Mouse (Mus musculus): ENCODE measurements at regions not wholly inside any gene's neighbourhood (a gene's known extent, or its start where the extent isn't known, plus 50 kb on each side); places are given as distances from the start of the nearest gene placed in this dataset.

GRCm38 (mm10) chr10:118632187-118632586, 191.3 kb downstream of the Ifng start:
- no peak for TF ChIP-seq MAZ (IDR thresholded peaks at IDR 0.05; ENCODE audit: low read depth, low read length)
- H3K4me3 ChIP-seq (replicated peaks in 1 of 3; ENCODE audit: low read depth in 2 of 3, low read length in 2 of 3, poor library complexity in 1 of 3) = no peak overlapping the region
- no peak overlapping the region for H3K9ac ChIP-seq (ENCODE audit: insufficient read depth, low read depth)
- DNase-seq (ENCODE audit: extremely low read depth) = no peak
- H3K27ac ChIP-seq (ENCODE audit: insufficient read depth, low read depth) = no peak overlapping the region
- no peaks in the 10 kb centered on the region for H3K27me3 ChIP-seq (replicated peaks)
- dilution Hi-C loops (cut with MboI; ENCODE audit: extremely low pct_ligation_motif_present, extremely low pct_unique_long_range_greater_than_20kb, low sequenced_read_pairs) (no loop called here), in situ Hi-C loops (cut with MboI; ENCODE audit: low pct_ligation_motif_present, low pct_unique_long_range_greater_than_20kb, low sequenced_read_pairs) (no loop called here)
- H3K36me3 ChIP-seq (replicated peaks in 1 of 2; ENCODE audit: control insufficient read depth in 1 of 2, insufficient read depth in 1 of 2, low read length in 1 of 2) = no peaks in the 10 kb centered on the region
- no peak overlapping the region for H3K4me2 ChIP-seq (ENCODE audit: insufficient read depth, low read depth, poor library complexity, severe bottlenecking)
- H3K79me2 ChIP-seq (replicated peaks; ENCODE audit: control insufficient read depth, extremely low read depth, insufficient read depth, poor library complexity, severe bottlenecking) = no peaks in the 10 kb centered on the region
- peaks cover 3% of the 10 kb centered on the region for H3K9me3 ChIP-seq (replicated peaks; ENCODE audit: low read length)
- H3K4me1 ChIP-seq (ENCODE audit: control insufficient read depth in 1 of 2, insufficient read depth in 2 of 2) = peaks cover 0 to 3% of the 10 kb centered on the region in 2 experiments; a peak in 1 of 4 replicates

GRCm38 (mm10) chr10:118633429-118633828, 192.6 kb downstream of the Ifng start:
- no peak for TF ChIP-seq JUND (conservative IDR thresholded peaks at IDR 0.05; ENCODE audit: low read depth, low read length)
- TF ChIP-seq ZNF384 (IDR thresholded peaks at IDR 0.05; ENCODE audit: low read depth, low read length) = no peak
- no peak for TF ChIP-seq JUN (IDR thresholded peaks at IDR 0.05; ENCODE audit: insufficient read depth, low read depth, low read length)
- TF ChIP-seq RAD21 (IDR thresholded peaks at IDR 0.05; ENCODE audit: low read depth, low read length) = no peak
- no peak for TF ChIP-seq CHD1 (IDR thresholded peaks at IDR 0.05; ENCODE audit: low read depth, low read length)
- Histone ChIP-seq H3K79me2 (replicated peaks; ENCODE audit: control insufficient read depth, extremely low read depth, insufficient read depth, poor library complexity, severe bottlenecking) (no peaks in the 10 kb centered on the region), H3K9me3 (replicated peaks; ENCODE audit: low read length) (peaks cover 3% of the 10 kb centered on the region), H3K9ac (ENCODE audit: insufficient read depth, low read depth) (no peak overlapping the region), H3K27ac (ENCODE audit: insufficient read depth, low read depth) (no peak overlapping the region), H3K4me3 (replicated peaks in 1 of 3; ENCODE audit: low read depth in 2 of 3, low read length in 2 of 3, poor library complexity in 1 of 3) (no peak overlapping the region), H3K27me3 (replicated peaks) (no peaks in the 10 kb centered on the region), H3K4me2 (ENCODE audit: insufficient read depth, low read depth, poor library complexity, severe bottlenecking) (no peak overlapping the region), H3K4me1 (ENCODE audit: control insufficient read depth in 1 of 2, insufficient read depth in 2 of 2) (no peaks in the 10 kb centered on the region), H3K36me3 (replicated peaks in 1 of 2; ENCODE audit: control insufficient read depth in 1 of 2, insufficient read depth in 1 of 2, low read length in 1 of 2) (no peaks in the 10 kb centered on the region)
- DNase-seq (ENCODE audit: extremely low read depth) = no peak
- in situ Hi-C loops (cut with MboI; ENCODE audit: low pct_ligation_motif_present, low pct_unique_long_range_greater_than_20kb, low sequenced_read_pairs) (no loop called here), dilution Hi-C loops (cut with MboI; ENCODE audit: extremely low pct_ligation_motif_present, extremely low pct_unique_long_range_greater_than_20kb, low sequenced_read_pairs) (no loop called here)

GRCm38 (mm10) chr10:118639097-118639496, 198.3 kb downstream of the Ifng start:
- in situ Hi-C loops (cut with MboI; ENCODE audit: low pct_ligation_motif_present, low pct_unique_long_range_greater_than_20kb, low sequenced_read_pairs) = no loop called here
- Histone ChIP-seq H3K4me2 (ENCODE audit: insufficient read depth, low read depth, poor library complexity, severe bottlenecking) (no peak overlapping the region), H3K9ac (ENCODE audit: insufficient read depth, low read depth) (no peak overlapping the region), H3K27ac (ENCODE audit: insufficient read depth, low read depth) (no peak overlapping the region), H3K79me2 (replicated peaks; ENCODE audit: control insufficient read depth, extremely low read depth, insufficient read depth, poor library complexity, severe bottlenecking) (no peaks in the 10 kb centered on the region), H3K36me3 (replicated peaks in 1 of 2; ENCODE audit: control insufficient read depth in 1 of 2, insufficient read depth in 1 of 2, low read length in 1 of 2) (no peaks in the 10 kb centered on the region), H3K4me1 (ENCODE audit: control insufficient read depth in 1 of 2, insufficient read depth in 2 of 2) (peaks cover 2 to 22% of the 10 kb centered on the region in 2 experiments; a peak in 2 of 4 replicates), H3K9me3 (replicated peaks; ENCODE audit: low read length) (peaks cover 3% of the 10 kb centered on the region), H3K4me3 (replicated peaks in 1 of 3; ENCODE audit: low read depth in 2 of 3, low read length in 2 of 3, poor library complexity in 1 of 3) (no peak overlapping the region), H3K27me3 (replicated peaks) (no peaks in the 10 kb centered on the region)
- no peak for TF ChIP-seq POLR2A (IDR thresholded peaks at IDR 0.05; ENCODE audit: low read depth, low read length)
- TF ChIP-seq GABPA (IDR thresholded peaks at IDR 0.05; ENCODE audit: insufficient replicate concordance, low read depth, low read length) = no peak
- TF ChIP-seq ZKSCAN1 (IDR thresholded peaks at IDR 0.05; ENCODE audit: borderline replicate concordance, low read depth, low read length) = no peak
- TF ChIP-seq MAX (IDR thresholded peaks at IDR 0.05; ENCODE audit: low read length) = no peak
- no peak for TF ChIP-seq ETS1 (conservative IDR thresholded peaks at IDR 0.05; ENCODE audit: low read depth, low read length)
- TF ChIP-seq POLR2AphosphoS2 (IDR thresholded peaks at IDR 0.05; ENCODE audit: low read depth, low read length) = no peak
- no peak for TF ChIP-seq JUN (IDR thresholded peaks at IDR 0.05; ENCODE audit: insufficient read depth, low read depth, low read length)
- no peak for TF ChIP-seq CHD2 (IDR thresholded peaks at IDR 0.05; ENCODE audit: low read length)
- TF ChIP-seq MAZ (IDR thresholded peaks at IDR 0.05; ENCODE audit: low read depth, low read length) = no peak
- TF ChIP-seq RCOR1 (conservative IDR thresholded peaks at IDR 0.05; ENCODE audit: low read depth, low read length) = no peak
- no peak for TF ChIP-seq CTCF (conservative IDR thresholded peaks at IDR 0.05 in 1 of 2, IDR thresholded peaks at IDR 0.05 in 1 of 2; ENCODE audit: low read depth in 2 of 2, low read length in 2 of 2)
- no peak for TF ChIP-seq MEF2A (IDR thresholded peaks at IDR 0.05; ENCODE audit: borderline replicate concordance, low read depth, low read length)
- TF ChIP-seq SIN3A (IDR thresholded peaks at IDR 0.05; ENCODE audit: low read length) = no peak
- no peak for TF ChIP-seq TCF12 (IDR thresholded peaks at IDR 0.05; ENCODE audit: low read depth, low read length)
- TF ChIP-seq IRF4 (IDR thresholded peaks at IDR 0.05; ENCODE audit: low read depth, low read length) = no peak
- TF ChIP-seq ELF1 (IDR thresholded peaks at IDR 0.05; ENCODE audit: low read depth, low read length) = no peak
- TF ChIP-seq HCFC1 (IDR thresholded peaks at IDR 0.05; ENCODE audit: low read depth, low read length) = no peak
- no peak for TF ChIP-seq JUND (conservative IDR thresholded peaks at IDR 0.05; ENCODE audit: low read depth, low read length)
- no peak for TF ChIP-seq RAD21 (IDR thresholded peaks at IDR 0.05; ENCODE audit: low read depth, low read length)
- dilution Hi-C loops (cut with MboI; ENCODE audit: extremely low pct_ligation_motif_present, extremely low pct_unique_long_range_greater_than_20kb, low sequenced_read_pairs) = no loop called here
- no peak for DNase-seq (ENCODE audit: extremely low read depth)
